Mouse (Mus musculus) urinary bladder, postnatal 36 days (tissue): Measurements from ENCODE around the gene Clic6.

Experiments used
- DNase-seq, 2 experiments: peaks; one replicate each; pipeline ENCODE4 v3.0.0; 2022; ENCODE audit warnings: low spot score in 2 of 2, mixed read lengths in 1 of 2

The Clic6 gene

DNA sequence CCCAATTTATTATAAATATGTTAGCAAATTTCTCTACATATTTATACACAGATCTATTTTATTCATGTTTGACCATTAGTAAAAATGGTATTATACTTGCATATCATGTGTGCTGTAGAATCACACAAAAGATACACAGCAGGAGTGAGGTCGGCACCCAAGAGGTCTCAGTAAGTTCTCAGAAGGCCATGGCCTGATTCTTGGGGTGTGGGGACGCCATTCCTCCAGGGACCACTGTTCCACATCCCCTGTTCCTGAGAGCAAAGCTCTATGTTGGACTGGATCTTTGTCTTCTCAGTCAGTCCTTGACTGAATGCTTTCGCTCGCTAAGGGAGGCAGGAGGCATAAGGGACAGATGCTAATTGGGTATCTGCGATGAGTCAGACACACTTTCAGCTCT, at the start of gene Clic6:
Gene Clic6, plus strand, starts transcription at position 301 of the 400 bp plus-strand sequence.
- DNase-seq: no peak

DNA sequence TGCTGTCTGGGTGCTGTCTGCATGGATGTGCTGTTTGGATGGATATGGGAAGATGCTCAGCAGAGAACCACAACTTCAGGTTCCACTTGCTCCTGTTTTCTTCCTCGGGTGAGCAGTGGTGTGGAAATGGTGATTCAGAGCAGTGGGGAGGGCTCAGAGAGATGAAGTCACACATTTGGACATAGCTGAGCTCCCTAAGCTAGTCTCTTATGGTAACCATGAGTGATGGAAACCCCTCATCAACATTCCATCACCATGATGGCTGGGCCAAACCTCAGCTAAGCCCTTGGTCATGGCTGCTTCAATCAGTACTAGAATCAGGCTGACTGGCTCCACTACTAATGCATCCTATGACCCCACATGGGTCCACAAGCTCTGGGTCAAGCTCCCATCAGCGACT, 45.8 kb upstream of the Clic6 start:
- DNase-seq: no peak

DNA sequence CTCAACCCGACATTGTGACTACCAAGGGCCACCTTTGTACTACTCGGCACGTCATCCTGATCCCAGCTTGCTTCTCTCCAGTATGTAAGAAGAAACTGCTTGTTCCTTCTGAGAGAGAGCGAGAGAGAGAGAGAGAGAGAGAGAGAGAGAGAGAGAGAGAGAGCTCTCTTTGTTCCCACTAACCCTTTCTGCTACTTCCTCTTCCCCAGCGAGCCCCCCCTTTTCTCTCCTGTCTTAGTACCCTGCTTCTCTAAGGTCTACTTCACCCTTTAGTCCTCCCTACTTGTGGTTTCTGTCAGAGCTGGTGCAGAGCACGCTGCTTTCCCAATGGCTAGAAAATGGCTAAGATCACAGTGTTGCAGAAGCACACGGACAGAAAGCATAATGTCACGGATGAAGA, 45.3 kb upstream of the Clic6 start:
- DNase-seq: no peak

DNA sequence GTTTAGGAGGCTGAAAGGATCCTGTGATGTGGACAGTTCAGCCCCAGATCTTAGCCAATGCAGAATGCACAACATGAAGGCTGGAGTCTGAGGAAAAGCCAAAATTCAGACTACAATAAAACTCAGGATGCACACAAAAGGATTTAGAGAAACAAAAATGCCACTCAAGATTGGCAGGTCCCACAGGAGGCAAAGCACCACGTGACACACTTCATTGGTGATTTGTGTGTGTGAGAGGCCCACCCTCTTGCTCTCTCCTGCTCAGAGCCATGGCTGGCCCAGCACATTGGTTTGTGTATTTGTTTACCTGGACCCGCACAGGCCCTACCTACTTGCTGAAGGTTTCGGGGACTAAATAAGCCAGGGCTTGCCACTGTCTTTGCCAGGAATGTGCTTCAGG, 44.3 kb upstream of the Clic6 start:
- DNase-seq: no peak

DNA sequence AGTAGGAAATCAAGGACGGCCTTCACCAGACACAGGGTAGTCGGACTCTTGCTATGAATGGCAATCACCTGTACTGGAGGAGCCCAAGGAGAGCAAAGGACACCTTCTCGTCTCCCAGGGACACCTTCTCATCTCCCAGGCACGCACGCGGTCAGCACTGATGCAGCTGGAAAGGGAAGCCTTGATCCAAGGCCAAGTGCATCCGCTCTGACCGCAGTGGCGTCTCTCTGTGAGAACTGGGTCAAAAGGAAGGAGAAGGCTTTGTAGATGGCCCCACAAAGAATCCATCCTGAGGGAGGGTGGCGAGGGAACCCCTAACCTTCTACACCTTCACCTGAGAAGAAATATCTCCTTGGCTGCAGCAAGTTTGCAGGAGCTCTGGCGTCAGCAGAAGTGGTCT, 43.4 kb upstream of the Clic6 start:
- DNase-seq: no peak

DNA sequence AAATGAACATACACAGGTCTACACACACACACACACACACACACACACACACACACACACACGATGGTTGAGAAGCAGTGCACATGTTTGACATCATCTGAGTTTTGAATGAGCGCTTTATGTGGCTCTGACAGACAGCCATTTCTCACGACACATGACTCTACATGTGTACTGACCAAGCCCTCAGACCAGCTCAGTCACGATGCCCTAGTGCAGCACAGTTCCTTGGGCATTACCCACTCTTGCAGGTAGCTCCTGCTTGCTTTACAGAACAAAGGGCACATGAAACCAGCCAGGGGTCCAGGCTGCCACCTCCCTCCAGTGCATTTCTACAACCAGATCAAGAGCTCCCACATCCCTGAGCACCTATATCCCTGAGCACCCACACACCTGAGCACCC, 42.6 kb upstream of the Clic6 start:
- DNase-seq: no peak

DNA sequence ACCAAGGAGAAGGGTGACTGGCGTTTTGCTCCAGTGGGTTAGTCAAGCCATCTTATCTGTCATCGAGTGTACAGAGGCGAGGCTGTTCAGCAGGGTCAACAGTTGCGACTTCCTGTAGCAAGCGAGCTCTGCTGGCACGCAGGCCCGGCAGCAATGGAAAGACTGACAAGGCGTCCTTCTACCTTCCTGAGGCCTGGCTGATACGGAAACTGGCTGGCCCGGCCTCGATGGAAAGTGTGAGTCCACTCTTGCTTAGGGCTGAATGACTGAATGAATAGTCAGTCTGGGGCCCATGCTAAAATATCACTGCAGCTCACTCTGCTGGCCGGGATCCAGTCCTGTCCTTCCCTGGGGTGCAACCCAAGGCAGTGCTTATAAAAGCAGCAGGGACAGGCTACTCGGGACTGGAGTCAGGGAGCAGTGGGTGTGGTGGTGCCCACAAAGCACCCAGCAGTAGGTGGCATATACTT, 41.9 kb upstream of the Clic6 start:
- DNase-seq: peak in 1 of 2 experiments; percentile 74

DNA sequence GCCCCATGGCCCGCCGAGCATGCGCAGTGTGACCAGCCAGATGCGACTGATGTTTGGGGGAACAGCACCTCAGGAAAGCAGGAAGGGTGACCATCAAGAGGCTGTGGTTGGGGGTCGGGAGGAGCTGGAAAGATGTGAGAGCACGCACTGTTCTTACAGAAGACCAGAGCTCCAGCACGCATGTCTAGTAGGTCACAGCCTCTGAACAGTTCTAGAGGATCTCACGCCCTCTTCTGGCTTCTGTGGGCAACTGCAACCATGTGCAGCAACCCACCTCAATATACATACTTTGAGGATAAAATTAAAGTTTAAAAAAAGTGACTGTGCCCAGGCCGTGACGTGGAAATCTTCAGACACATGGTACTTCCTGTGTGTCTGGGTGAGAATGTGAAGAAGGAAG, 40.2 kb upstream of the Clic6 start:
- DNase-seq: no peak

DNA sequence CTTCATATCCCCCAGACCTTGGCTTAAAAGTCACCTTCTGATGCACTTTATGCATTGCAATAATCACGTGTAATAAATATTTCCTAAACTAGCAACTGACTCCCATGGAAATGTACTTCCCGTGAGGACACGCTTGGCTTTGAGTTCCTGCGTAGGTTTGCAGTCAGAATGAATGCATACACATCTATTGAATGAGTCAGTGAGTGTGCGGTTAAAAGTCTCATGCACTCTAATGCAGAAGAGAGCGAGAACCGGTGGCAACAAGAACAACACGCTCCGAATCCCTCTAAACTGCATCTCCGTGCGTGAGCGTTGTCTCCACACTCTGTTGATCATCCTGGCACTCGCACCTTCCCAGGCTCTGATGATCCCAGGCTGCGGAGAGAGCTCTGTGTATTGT, 36.5 kb upstream of the Clic6 start:
- no peak for DNase-seq

DNA sequence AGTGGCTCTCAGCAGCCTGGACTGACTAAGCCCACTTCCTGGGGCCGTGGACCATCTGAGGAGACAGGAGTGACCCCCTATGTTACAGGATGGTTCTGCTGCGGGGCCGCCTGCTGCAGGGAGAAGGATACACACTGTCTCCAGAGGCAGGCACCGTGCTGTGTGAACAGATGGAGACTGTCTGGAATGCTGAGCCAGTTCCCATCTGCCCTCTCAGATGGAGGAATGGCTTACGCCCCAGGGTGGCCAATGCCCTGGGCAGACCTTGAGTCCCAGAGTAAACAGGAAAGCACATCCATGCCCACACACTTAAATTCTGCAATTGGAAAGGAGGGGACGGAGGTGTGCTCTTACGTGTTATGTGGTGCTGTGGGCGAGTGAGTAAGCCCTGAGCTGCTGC, 35.2 kb upstream of the Clic6 start:
- no peak for DNase-seq

DNA sequence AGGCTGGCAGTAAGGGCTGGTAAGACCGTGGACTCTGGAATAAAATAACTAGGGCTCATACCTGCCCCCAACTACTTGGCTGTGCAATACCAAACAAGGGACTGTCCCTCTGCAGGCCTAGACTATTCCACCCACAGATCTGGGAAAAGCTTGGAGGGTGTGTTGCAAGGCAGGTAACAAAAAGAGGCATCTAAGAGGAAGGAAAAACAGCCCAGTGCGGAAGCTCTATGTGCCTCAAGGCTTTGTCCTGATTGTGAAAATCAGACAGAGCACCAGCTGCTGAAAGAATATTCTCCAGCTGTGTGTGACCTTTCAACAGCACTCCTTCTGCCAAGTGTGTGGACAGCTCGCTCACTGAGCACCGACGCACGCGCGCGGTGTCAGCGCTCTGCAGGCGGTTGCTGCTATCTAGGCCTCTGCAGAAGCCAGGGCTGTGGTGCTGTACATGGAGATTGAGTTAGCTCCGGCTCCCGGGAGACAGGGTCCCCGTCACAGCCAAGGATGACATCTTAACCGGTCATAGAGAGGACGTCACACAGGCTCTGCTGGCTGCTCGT, 33.9 kb upstream of the Clic6 start:
- no peak for DNase-seq

DNA sequence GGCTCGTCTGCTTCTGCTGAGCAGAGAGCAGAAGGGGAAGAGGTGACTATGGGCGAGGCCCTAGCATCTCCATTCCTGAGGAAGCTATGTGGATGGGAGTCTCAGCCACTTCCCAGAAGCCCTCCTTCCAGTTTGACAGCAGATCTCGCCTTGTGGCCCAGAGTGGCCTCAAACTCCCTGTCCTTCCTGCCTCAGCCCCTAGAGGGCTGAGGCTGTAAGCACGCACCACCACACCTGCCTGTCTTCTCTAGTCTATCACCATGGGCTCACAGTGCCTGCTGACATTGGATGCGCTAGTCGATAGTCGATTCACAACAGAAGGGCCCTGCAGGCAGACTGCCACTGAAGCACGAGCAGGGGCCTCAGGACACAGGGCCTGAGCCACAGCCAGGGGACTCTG, 32.9 kb upstream of the Clic6 start:
- no peak for DNase-seq

DNA sequence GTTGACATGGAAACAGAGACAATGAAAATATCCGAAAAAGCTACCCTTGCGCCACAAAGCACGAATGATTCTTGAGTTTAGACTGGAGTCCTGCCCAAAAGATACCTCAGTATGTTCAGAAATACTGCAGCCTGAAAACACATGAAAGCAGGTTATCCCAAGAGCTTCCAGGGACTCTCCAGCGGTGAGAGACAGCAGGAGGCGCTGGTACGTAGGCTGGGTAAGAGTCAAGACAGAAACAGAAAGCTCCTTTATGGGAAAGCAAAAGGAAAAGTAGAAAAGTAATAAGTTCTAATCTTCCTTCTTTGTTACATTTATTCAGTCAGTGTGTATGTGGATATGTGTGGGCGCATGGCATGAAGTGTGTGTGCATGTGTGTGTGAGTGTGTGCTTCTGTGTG, 31.5 kb upstream of the Clic6 start:
- DNase-seq: no peak

DNA sequence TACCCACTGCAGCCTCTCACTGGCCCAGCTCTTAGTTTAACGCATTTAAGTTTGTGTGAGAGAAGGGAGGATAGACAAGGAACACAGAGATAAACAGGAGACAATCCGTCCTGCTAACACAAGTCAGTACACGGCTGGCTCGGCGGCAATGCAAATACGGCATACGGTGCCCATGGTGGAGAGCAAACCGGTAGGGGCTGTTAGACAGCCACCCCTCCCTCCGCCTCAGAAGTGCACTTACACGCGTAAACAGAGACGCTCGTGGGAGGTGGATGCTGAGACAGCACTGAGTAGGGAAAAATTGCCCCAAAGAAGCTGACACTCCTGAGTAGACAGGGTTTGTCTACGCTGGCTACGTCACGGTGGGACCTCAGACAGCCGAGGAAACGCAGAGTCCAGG, 31.0 kb upstream of the Clic6 start:
- peak in 1 of 2 experiments; percentile 51 for DNase-seq

DNA sequence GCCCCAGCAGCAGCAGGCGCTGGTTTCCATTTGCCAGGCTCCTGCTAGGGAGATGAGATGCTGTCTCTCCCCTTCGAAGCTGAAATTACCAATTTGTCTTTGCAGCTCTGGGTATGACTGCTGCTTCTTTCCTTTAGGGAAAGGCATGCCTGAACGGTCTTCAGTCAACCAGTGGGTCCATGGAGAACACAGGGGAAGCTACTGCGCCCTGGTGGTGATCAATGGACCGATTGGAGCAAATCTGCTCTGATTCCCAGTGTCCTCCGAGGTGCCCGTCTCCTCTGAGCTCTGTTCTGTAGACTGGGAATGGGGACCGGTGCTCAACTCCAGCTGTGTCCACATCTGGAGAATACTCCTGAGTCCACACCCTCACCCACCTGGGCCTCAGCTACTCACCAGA, 30.0 kb upstream of the Clic6 start:
- no peak for DNase-seq

DNA sequence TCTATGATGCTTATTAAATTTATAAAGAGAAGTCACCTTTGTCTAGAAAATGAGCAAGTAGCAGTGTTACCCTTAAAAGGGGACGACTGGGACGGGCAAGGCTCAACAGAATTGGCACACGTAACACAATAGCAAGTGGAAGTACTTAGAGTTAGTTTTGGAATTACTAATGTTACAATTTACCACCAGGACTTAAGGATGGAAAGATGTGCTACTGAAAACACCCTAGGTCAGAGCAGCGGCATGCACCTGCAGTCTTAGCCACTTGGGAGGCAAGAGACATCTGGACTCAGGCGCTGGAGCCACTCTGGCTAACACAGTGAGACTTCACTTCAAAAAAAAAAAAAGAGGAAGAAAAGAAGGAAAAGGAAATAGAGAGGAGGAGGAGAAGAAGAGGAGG, 29.6 kb upstream of the Clic6 start:
- no peak for DNase-seq

DNA sequence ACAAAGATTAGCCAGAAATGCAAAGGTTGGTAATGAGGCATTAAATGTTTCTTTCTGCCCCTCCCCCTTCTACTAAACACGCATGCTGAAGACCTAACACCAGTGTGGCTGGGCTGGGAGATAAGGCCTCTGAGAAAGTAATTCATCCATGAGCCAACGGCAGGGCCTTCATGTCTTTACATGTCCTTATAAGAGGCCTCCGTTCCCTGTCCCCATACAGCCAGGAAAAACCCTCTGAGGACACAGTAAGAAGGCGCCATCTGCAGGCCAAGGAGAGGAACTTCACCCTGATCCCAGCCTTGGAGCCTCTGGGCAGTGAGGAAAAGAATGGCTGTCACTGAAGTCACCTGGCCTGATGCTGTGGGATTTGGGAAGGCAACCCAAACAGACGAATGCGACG, 27.9 kb upstream of the Clic6 start:
- peak in 1 of 2 experiments; percentile 68 for DNase-seq

DNA sequence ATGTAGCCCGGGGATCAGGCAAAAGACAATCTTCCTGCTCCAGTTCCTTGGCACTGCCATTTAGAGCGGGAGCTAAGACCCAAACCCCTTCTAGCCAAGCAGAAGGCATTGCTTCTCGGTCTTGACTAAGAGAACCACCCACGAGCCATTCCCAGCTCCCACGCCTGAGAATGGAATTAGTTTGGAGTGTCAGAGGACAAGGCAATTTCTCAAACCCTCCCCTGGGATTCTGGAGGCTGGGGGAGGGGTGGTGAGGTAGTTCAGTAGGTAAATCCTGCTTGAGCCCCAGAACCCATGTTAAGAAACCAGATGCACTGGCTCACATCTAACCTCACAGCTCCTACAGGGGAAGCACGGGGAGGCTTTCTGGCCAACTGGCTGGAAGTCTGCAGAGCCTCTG, 24.1 kb upstream of the Clic6 start:
- no peak for DNase-seq

DNA sequence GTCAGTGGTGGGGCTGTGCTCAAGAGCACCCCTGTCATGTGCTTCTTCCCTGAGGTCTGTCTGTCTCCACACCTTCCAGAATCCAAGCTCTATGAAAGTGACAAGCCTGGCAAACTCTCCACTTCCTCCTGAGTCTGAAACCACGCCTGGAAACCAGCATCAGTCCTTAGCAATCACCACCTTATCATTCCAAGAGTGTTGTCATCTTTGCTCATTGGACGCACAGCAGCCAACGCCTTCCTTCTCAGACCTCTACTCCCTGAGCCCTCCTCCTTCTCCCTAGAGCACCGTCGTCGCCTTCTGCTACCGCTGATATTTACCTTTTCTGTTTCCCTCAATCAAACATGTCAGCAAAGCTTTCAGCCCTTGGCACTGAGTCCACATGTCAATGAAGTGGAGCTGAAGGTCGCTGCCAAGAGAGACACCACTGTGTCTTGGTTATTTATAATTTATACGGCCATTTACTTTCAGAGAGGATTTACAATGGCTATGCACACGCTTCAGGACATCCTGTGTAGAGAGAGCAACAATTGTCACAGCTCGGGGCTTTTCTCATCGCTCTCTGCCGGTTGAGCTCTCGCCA, 21.1 kb upstream of the Clic6 start:
- no peak for DNase-seq

DNA sequence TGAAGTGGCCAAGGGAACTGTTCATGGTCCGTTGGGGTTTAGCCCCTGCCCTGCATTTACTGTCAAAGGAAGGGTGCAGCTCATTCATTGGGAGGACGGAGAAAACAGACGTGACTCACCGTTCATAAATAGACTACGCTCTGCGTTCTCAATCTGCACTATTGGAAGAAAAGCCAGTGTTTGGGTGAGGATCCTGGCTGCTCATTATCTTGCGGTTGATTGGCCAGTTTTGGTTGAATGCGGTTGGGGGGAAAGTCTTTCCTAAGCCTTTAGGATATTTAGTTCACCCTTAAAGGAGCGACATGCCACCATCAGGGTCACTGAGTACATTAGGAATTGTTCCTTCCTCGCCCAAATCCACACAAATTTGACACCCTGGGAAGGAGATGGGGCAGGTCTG, 20.3 kb upstream of the Clic6 start:
- DNase-seq: no peak

DNA sequence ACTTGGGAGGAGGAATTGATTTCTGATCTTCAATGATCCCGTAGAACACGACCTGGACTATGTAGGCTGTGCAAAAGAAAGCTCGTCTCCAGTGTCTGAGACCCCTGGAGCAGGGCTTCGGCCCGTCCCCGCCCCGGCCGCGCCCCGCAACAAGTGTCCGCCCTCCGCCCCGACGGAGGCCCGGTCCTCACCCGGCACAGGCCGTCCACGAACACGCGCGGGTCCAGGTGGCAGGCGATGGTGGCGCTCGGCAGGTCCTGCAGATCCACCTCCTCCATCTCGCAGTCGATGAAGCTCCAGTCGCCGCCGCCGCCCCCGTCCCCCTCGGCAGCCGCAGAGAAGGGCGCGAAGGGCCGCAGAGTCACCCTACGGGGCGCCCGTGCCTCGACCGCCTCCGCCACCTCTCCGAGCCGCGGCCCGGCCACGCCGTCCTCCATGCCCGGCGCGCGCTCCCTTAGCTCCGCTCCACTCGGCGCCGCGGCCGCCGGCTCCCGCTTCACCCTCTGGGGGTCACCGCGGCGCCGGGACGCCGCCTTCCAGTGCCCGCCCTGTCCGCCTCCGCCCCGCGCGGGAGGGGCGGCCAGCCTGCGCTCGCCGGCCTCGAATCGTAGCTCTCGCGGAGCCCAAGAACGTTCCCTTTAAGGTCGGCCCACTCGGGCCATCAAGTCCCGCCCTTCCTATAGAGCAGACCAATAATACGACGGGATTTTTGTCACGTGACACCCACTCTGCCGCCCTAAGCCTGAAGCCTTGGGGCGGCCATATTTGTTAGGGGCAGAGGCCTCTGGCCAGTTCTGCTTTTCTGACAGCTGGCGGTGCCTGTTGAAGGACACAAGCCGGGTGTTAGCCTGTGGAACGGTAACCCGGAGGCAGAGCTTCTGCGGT, 19.7 kb upstream of the Clic6 start:
- peak; percentile 95 to 96 for DNase-seq

DNA sequence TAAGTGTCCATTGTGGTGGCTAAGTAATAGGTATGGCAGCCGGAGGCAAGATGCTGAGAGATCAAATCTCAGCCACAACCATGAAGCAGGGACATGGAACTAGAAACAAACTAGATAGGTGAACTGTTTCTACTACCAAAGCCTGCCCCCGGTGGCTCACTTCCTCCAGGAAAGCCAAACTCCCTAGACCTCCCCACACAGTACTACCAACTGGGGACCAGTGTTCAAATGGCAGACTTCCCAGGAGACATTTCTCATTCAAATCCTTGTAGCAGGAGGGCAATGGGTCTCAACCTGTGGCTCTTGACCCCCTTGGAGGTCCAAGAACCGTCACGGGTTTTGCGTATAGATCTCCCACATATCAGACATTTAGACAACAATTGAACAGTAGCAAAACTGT, 18.5 kb upstream of the Clic6 start:
- DNase-seq: no peak

DNA sequence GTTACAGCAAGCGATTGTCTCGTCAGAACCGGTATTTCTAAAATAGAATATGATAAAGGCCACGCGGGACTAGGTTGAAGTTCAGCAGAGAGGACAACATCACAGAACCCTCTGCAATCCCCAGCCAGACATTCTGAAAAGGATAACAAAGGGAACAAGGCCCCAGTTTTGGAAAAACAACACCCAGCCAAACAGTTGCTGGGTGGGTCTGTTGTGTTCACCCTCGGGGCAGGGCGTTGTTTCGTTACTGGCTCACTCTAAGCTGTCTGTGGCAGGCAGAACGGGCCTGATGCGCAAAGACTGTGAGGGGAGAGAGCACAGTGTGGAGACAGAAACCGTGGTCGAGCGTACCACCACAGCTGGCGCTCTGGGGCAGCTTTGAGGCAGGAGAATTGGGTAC, 17.1 kb upstream of the Clic6 start:
- no peak for DNase-seq
